Mouse (Mus musculus) forebrain, postnatal 0 days (tissue): ENCODE data around the gene Mef2b. TPM values are rescaled to one million over a fixed set of nuclear protein-coding genes. Genes with fewer than 3 reads are reported as not detected.

Source experiments
- ATAC-seq: fragments of 200-750 bp; cut with Nextera tagmentation; 2 replicates; pipeline ENCODE4 v1.8.0; 2017; ENCODE audit warnings: mild to moderate bottlenecking, moderate library complexity
- DNase-seq: peaks from one replicate; pipeline ENCODE4 v3.0.0-alpha.2; 2015
- H3K27ac ChIP-seq: fragments of 300-500 bp; sonication (generic); 2 replicates; pipeline ENCODE4 v1.5.1; 2014; ENCODE audit warnings: low read depth, mild to moderate bottlenecking, antibody characterized with exemption, low read length, moderate library complexity, mixed read lengths
- H3K27me3 ChIP-seq: fragments of 300-500 bp; sonication (generic); 2 replicates; pipeline ENCODE4 v1.6.1; 2014; ENCODE audit warnings: mild to moderate bottlenecking, low read length, mixed read lengths; ENCODE audit not compliant: insufficient read depth
- H3K36me3 ChIP-seq: fragments of 300-500 bp; sonication (generic); 2 replicates; pipeline ENCODE4 v1.6.1; 2014; ENCODE audit warnings: mild to moderate bottlenecking, moderate library complexity; ENCODE audit not compliant: insufficient read depth
- H3K4me1 ChIP-seq: fragments of 300-500 bp; sonication (generic); 2 replicates; pipeline ENCODE4 v1.6.1; 2014; ENCODE audit warnings: antibody characterized with exemption; ENCODE audit not compliant: insufficient read depth
- H3K4me2 ChIP-seq: fragments of 300-500 bp; sonication (generic); 2 replicates; pipeline ENCODE4 v1.6.1; 2014; ENCODE audit warnings: low read depth, mild to moderate bottlenecking, moderate library complexity
- H3K4me3 ChIP-seq: fragments of 300-500 bp; sonication (generic); 2 replicates; pipeline ENCODE4 v1.5.1; 2014; ENCODE audit warnings: low read depth, low read length, mixed read lengths
- H3K9ac ChIP-seq: fragments of 300-500 bp; sonication (generic); 2 replicates; pipeline ENCODE4 v1.6.1; 2014; ENCODE audit warnings: mild to moderate bottlenecking
- H3K9me3 ChIP-seq: fragments of 300-500 bp; sonication (generic); 2 replicates; pipeline ENCODE4 v1.6.1; 2016; ENCODE audit warnings: low read length
- CTCF ChIP-seq: sonication (generic); IDR thresholded peaks from 2 replicates; pipeline ENCODE4 v1.5.1; 2016; ENCODE audit warnings: antibody characterized with exemption, control low read depth, low read depth
- WGBS: fragments of 180-500 bp; shearing (Covaris S2); extraction: QIAGEN DNeasy Blood & Tissue Kit; methylation state at CpG from one replicate; pipeline ENCODE4 v1.1.7; 2014; 5-methylcytosine and 5-hydroxymethylcytosine counted together
- polyA plus RNA-seq: library from polyadenylated mRNA; unstranded; fragments of >200 nt; fragmentation: Nextera tagmentation; extraction: Ambion mirVana; gene quantifications from 2 replicates; pipeline ENCODE4 v1.2.1, GENCODE M21; 2015
- total RNA-seq: library from RNA; depleted of rRNA; stranded (reverse); fragments of >200 nt; gene quantifications from 2 replicates; pipeline ENCODE4 v1.2.3, GENCODE M21; 2014

Gene Mef2b
- total and polyA plus RNA-seq, 2 experiments from 2014 or later: 0.90 to 1.7 TPM

- DNase-seq (no peak), ATAC-seq (no peak)
- Histone ChIP-seq H3K9ac (no peak overlapping the region), H3K36me3 (peaks cover 35% of the 10 kb centered on the region; the same call in 1 of the 2 replicates), H3K27me3 (no peaks in the 10 kb centered on the region), H3K4me3 (no peak overlapping the region), H3K4me1 (peaks cover 11% of the 10 kb centered on the region), H3K9me3 (no peaks in the 10 kb centered on the region), H3K4me2 (no peak overlapping the region), H3K27ac (no peak overlapping the region)
- 90% methylated on average over 5 of the region's 5 CpGs for WGBS
- no peak for TF ChIP-seq CTCF
Measured at GRCm38 (mm10) chr8:70134086-70134485, 5.4 kb upstream of the Mef2b start.

- no peaks in the 10 kb centered on the region for H3K27me3 ChIP-seq
- H3K27ac ChIP-seq: no peak overlapping the region
- no peak overlapping the region for H3K4me3 ChIP-seq
- peaks cover 11% of the 10 kb centered on the region for H3K4me1 ChIP-seq
- no peak for TF ChIP-seq CTCF
- ATAC-seq: no peak
- H3K9ac ChIP-seq: no peak overlapping the region
- H3K4me2 ChIP-seq: no peak overlapping the region
- H3K36me3 ChIP-seq: peaks cover 35% of the 10 kb centered on the region; the same call in 1 of the 2 replicates
- H3K9me3 ChIP-seq: no peaks in the 10 kb centered on the region
- 93% methylated on average over 9 of the region's 9 CpGs for WGBS
- no peak for DNase-seq
Measured at GRCm38 (mm10) chr8:70134931-70135330, 4.6 kb upstream of the Mef2b start.

GRCm38 (mm10) chr8:70136591-70136990, 2.9 kb upstream of the Mef2b start:
- H3K27me3 ChIP-seq: no peaks in the 10 kb centered on the region
- ATAC-seq (no peak), DNase-seq (no peak)

GRCm38 (mm10) chr8:70137890-70138289, 1.6 kb upstream of the Mef2b start:
- H3K9ac ChIP-seq: no peak overlapping the region; the same call in 1 of the 2 replicates
- H3K36me3 ChIP-seq: peaks cover 32% of the 10 kb centered on the region; the same call in 1 of the 2 replicates
- H3K4me3 ChIP-seq: no peak overlapping the region
- no peak for DNase-seq
- peak overlapping the region; percentile 67; the same call in 1 of the 2 replicates for H3K4me2 ChIP-seq
- H3K4me1 ChIP-seq: peaks cover 16% of the 10 kb centered on the region
- H3K27me3 ChIP-seq: no peaks in the 10 kb centered on the region
- H3K27ac ChIP-seq: no peak overlapping the region
- 84% methylated on average over 4 of the region's 4 CpGs for WGBS
- H3K9me3 ChIP-seq: no peaks in the 10 kb centered on the region
- ATAC-seq: no peak
- TF ChIP-seq CTCF: no peak

More at GRCm38 (mm10) chr8:70136591-70136990, 2.9 kb upstream of the Mef2b start:
- WGBS: 94% methylated on average over 4 of the region's 4 CpGs
- Histone ChIP-seq H3K9ac (no peak overlapping the region), H3K27ac (no peak overlapping the region), H3K4me3 (no peak overlapping the region), H3K4me1 (peaks cover 16% of the 10 kb centered on the region), H3K36me3 (peaks cover 35% of the 10 kb centered on the region; the same call in 1 of the 2 replicates), H3K9me3 (no peaks in the 10 kb centered on the region), H3K4me2 (no peak overlapping the region)
- TF ChIP-seq CTCF: no peak

GRCm38 (mm10) chr8:70139981-70140380, 470 bp downstream of the Mef2b start:
- peak overlapping the region; percentile 83 for H3K9ac ChIP-seq
- peak overlapping the region; percentile 89 for H3K27ac ChIP-seq
- no peak for ATAC-seq

GRCm38 (mm10) chr8:70147678-70148607, 8.4 kb downstream of the Mef2b start:
- H3K27ac ChIP-seq: no peak overlapping the region
- WGBS: 89% methylated on average over 7 of the region's 7 CpGs

More at GRCm38 (mm10) chr8:70139981-70140380, 470 bp downstream of the Mef2b start:
- peaks cover 14% of the 10 kb centered on the region; the same call in 1 of the 2 replicates for H3K36me3 ChIP-seq
- TF ChIP-seq CTCF: no peak
- DNase-seq: peak; percentile 29
- H3K9me3 ChIP-seq: no peaks in the 10 kb centered on the region
- H3K4me2 ChIP-seq: peak overlapping the region; percentile 53
- H3K27me3 ChIP-seq: no peaks in the 10 kb centered on the region
- H3K4me3 ChIP-seq: peak overlapping the region; percentile 75
- WGBS: 9% methylated on average over 9 of the region's 9 CpGs
- H3K4me1 ChIP-seq: peaks cover 16% of the 10 kb centered on the region

GRCm38 (mm10) chr8:70150158-70150557, 10.6 kb downstream of the Mef2b start:
- DNase-seq: no peak
- H3K27me3 ChIP-seq: no peaks in the 10 kb centered on the region
- peaks cover 19% of the 10 kb centered on the region for H3K36me3 ChIP-seq
- H3K4me1 ChIP-seq: no peaks in the 10 kb centered on the region
- no peak overlapping the region for H3K27ac ChIP-seq
- no peak overlapping the region for H3K9ac ChIP-seq
- no peak overlapping the region for H3K4me3 ChIP-seq
- WGBS: 20% methylated on average over 13 of the region's 13 CpGs
- ATAC-seq: no peak
- H3K4me2 ChIP-seq: no peak overlapping the region
- TF ChIP-seq CTCF: no peak
- no peaks in the 10 kb centered on the region for H3K9me3 ChIP-seq

More at GRCm38 (mm10) chr8:70147678-70148607, 8.4 kb downstream of the Mef2b start:
- Histone ChIP-seq H3K4me2 (no peak overlapping the region), H3K9me3 (no peaks in the 10 kb centered on the region), H3K9ac (no peak overlapping the region), H3K4me3 (no peak overlapping the region), H3K27me3 (no peaks in the 10 kb centered on the region), H3K4me1 (no peaks in the 10 kb centered on the region), H3K36me3 (peaks cover 19% of the 10 kb centered on the region)
- no peak for TF ChIP-seq CTCF
- ATAC-seq (no peak), DNase-seq (no peak)
